Mouse (Mus musculus) CH12.LX (cell line): ENCODE data around the gene Ttyh2.

Source experiments
- CHD1 ChIP-seq: IDR thresholded peaks from 2 replicates; pipeline ENCODE4 v1.6.1; 2012; ENCODE audit warnings: low read depth, low read length, improper control_type of control experiment, inconsistent platforms
- CTCF ChIP-seq, 2 experiments: IDR thresholded peaks in 1 of 2; conservative IDR thresholded peaks in 1 of 2; 2 replicates each; pipeline ENCODE4 v1.5.1; 2011 to 2012; ENCODE audit warnings: low read depth in 2 of 2, low read length in 2 of 2, improper control_type of control experiment in 1 of 2, inconsistent platforms in 1 of 2, mild to moderate bottlenecking in 1 of 2, moderate library complexity in 1 of 2
- ELF1 ChIP-seq: IDR thresholded peaks from 2 replicates; pipeline ENCODE4 v1.6.1; 2014; ENCODE audit warnings: low read depth, mild to moderate bottlenecking, inconsistent platforms, low read length, improper control_type of control experiment
- EP300 ChIP-seq: IDR thresholded peaks from 2 replicates; pipeline ENCODE4 v1.6.1; 2011; ENCODE audit warnings: low read length, improper control_type of control experiment
- GABPA ChIP-seq: IDR thresholded peaks from 2 replicates; pipeline ENCODE4 v1.6.1; 2012; ENCODE audit warnings: low read depth, low read length, improper control_type of control experiment, inconsistent platforms; ENCODE audit not compliant: insufficient replicate concordance
- KAT2A ChIP-seq: IDR thresholded peaks from 2 replicates; pipeline ENCODE4 v1.6.1; 2012; ENCODE audit warnings: low read length, improper control_type of control experiment, inconsistent platforms; ENCODE audit not compliant: insufficient replicate concordance
- MXI1 ChIP-seq: IDR thresholded peaks from 2 replicates; pipeline ENCODE4 v1.6.1; 2011; ENCODE audit warnings: mild to moderate bottlenecking, low read depth, low read length, improper control_type of control experiment
- POLR2AphosphoS2 ChIP-seq: IDR thresholded peaks from 2 replicates; pipeline ENCODE4 v1.6.1; 2011; ENCODE audit warnings: low read depth, low read length, improper control_type of control experiment
- RAD21 ChIP-seq: IDR thresholded peaks from 2 replicates; pipeline ENCODE4 v1.6.1; 2011; ENCODE audit warnings: low read depth, mild to moderate bottlenecking, low read length, improper control_type of control experiment, moderate library complexity
- SIN3A ChIP-seq: IDR thresholded peaks from 2 replicates; pipeline ENCODE4 v1.6.1; 2012; ENCODE audit warnings: low read length, improper control_type of control experiment, inconsistent platforms
- USF1 ChIP-seq: IDR thresholded peaks from 2 replicates; pipeline ENCODE4 v1.6.1; 2014; ENCODE audit warnings: low read depth, mild to moderate bottlenecking, inconsistent platforms, low read length, improper control_type of control experiment
- USF2 ChIP-seq: conservative IDR thresholded peaks from 2 replicates; pipeline ENCODE4 v1.6.1; 2011; ENCODE audit warnings: low read depth, low read length, improper control_type of control experiment

GRCm38 (mm10) chr11:114626071-114626690 lies 49.0 kb upstream of the Ttyh2 start:
- no peak for TF ChIP-seq EP300
- TF ChIP-seq RAD21 = no peak
- no peak for TF ChIP-seq CTCF (conservative IDR thresholded peaks at IDR 0.05 in 1 of 2, IDR thresholded peaks at IDR 0.05 in 1 of 2; ENCODE audit: low read depth in 2 of 2, low read length in 2 of 2)
- no peak for TF ChIP-seq USF1
- no peak for TF ChIP-seq CHD1
- no peak for TF ChIP-seq GABPA
- TF ChIP-seq USF2 = no peak
- TF ChIP-seq MXI1 = no peak
- TF ChIP-seq KAT2A = no peak
- TF ChIP-seq POLR2AphosphoS2 = no peak
- no peak for TF ChIP-seq SIN3A
- no peak for TF ChIP-seq ELF1
